Mouse (Mus musculus) ES-Bruce4 (cell line): Measurements from ENCODE around the gene Psmd11.

Experiments
- EP300 ChIP-seq: IDR thresholded peaks from 2 replicates; pipeline ENCODE4 v1.6.1; 2011; ENCODE audit warnings: low read depth, low read length; ENCODE audit not compliant: insufficient read depth
- POLR2A ChIP-seq: IDR thresholded peaks from one replicate; pipeline ENCODE4 v1.8.1; 2011; ENCODE audit warnings: low read length; ENCODE audit not compliant: insufficient read depth

GRCm38 (mm10) chr11:80503726-80504452 is 75.5 kb downstream of the Psmd11 start:
- no peak for TF ChIP-seq EP300
- no peak for TF ChIP-seq POLR2A
